Mouse (Mus musculus) heart, postnatal 0 days (tissue): ENCODE data around the gene Chat. TPM values are rescaled to one million over a fixed set of nuclear protein-coding genes. Genes with fewer than 3 reads are reported as not detected.

Experiments
- ATAC-seq: fragments of 200-750 bp; cut with Nextera tagmentation; 2 replicates; pipeline ENCODE4 v1.8.0; 2017; ENCODE audit warnings: low read depth, moderate number of reproducible peaks, moderate library complexity; ENCODE audit not compliant: insufficient read depth
- DNase-seq: peaks from one replicate; pipeline ENCODE4 v3.0.0-alpha.2; 2016; ENCODE audit warnings: low spot score
- H3K27ac ChIP-seq: fragments of 300-500 bp; sonication (generic); 2 replicates; pipeline ENCODE4 v1.5.1; 2014; ENCODE audit warnings: low read depth, mild to moderate bottlenecking
- H3K27me3 ChIP-seq: fragments of 300-500 bp; sonication (generic); 2 replicates; pipeline ENCODE4 v1.6.1; 2014; ENCODE audit warnings: low read length, mixed read lengths; ENCODE audit not compliant: control insufficient read depth, insufficient read depth
- H3K36me3 ChIP-seq: fragments of 300-500 bp; sonication (generic); replicated peaks from 2 replicates; pipeline ENCODE4 v1.6.1; 2014; ENCODE audit warnings: low read length, mixed read lengths; ENCODE audit not compliant: control insufficient read depth, insufficient read depth
- H3K4me1 ChIP-seq: fragments of 300-500 bp; sonication (generic); 2 replicates; pipeline ENCODE4 v1.6.1; 2014; ENCODE audit warnings: antibody characterized with exemption; ENCODE audit not compliant: control insufficient read depth, insufficient read depth
- H3K4me2 ChIP-seq: fragments of 300-500 bp; sonication (generic); 2 replicates; pipeline ENCODE4 v1.6.1; 2014; ENCODE audit warnings: low read depth, mild to moderate bottlenecking, low read length, moderate library complexity
- H3K4me3 ChIP-seq: fragments of 300-500 bp; sonication (generic); 2 replicates; pipeline ENCODE4 v1.5.1; 2014; ENCODE audit warnings: low read depth, low read length
- H3K9ac ChIP-seq: fragments of 300-500 bp; sonication (generic); replicated peaks from 2 replicates; pipeline ENCODE4 v1.6.1; 2014; ENCODE audit warnings: low read depth, low read length, mixed read lengths
- H3K9me3 ChIP-seq: fragments of 300-500 bp; sonication (generic); replicated peaks from 2 replicates; pipeline ENCODE4 v1.6.1; 2016; ENCODE audit warnings: low read length; ENCODE audit not compliant: control insufficient read depth
- CTCF ChIP-seq: IDR thresholded peaks from 2 replicates; pipeline ENCODE4 v1.5.1; 2016; ENCODE audit warnings: antibody characterized with exemption, control low read depth, low read depth
- EP300 ChIP-seq: IDR thresholded peaks from 2 replicates; pipeline ENCODE4 v1.6.1; 2016; ENCODE audit warnings: antibody characterized with exemption, low read depth
- WGBS: fragments of 180-500 bp; shearing (Covaris S2); extraction: QIAGEN DNeasy Blood & Tissue Kit; methylation state at CpG from one replicate; pipeline ENCODE4 v1.1.7; 2014; 5-methylcytosine and 5-hydroxymethylcytosine counted together
- polyA plus RNA-seq: library from polyadenylated mRNA; unstranded; fragments of >200 nt; fragmentation: Nextera tagmentation; extraction: Ambion mirVana; gene quantifications from 2 replicates; pipeline ENCODE4 v1.2.1, GENCODE M21; 2015
- total RNA-seq: library from RNA; depleted of rRNA; stranded (reverse); fragments of >200 nt; gene quantifications from 2 replicates; pipeline ENCODE4 v1.2.3, GENCODE M21; 2014; ENCODE audit warnings: low replicate concordance; rRNA removed

Chat gene
- not detected in 2 replicates for total RNA-seq
- 0.10 TPM in 1 of 2 replicates, not detected in the other for polyA plus RNA-seq

GRCm38 (mm10) chr14:32465889-32466288 lies at the start of gene Chat:
TSS of gene Chat (minus strand) at chr14:32465989.
- Histone ChIP-seq H3K4me2 (peak within 1 kb of the TSS; percentile 26), H3K4me3 (peak within 1 kb of the TSS; percentile 28), H3K27me3 (peaks cover 68% of the 10 kb centered on the region), H3K4me1 (no peaks in the 10 kb centered on the region), H3K36me3 (no peaks in the 10 kb centered on the region), H3K9me3 (no peaks in the 10 kb centered on the region), H3K9ac (no peak within 1 kb of the TSS), H3K27ac (no peak within 1 kb of the TSS)
- ATAC-seq (no peak), DNase-seq (no peak)
- whole genome bisulfite sequencing = 15% methylated on average over 13 of the region's 13 CpGs
- TF ChIP-seq CTCF (no peak), EP300 (no peak)

GRCm38 (mm10) chr14:32513336-32514032 lies 47.7 kb upstream of the Chat start, which contains the start of gene Ercc6:
TSS of gene Ercc6 (plus strand) at chr14:32513521.
- ATAC-seq = peak; percentile 97
- Histone ChIP-seq H3K4me1 (peaks cover 7% of the 10 kb centered on the region; the same call in 1 of the 2 replicates), H3K9me3 (no peaks in the 10 kb centered on the region), H3K36me3 (peaks cover 14% of the 10 kb centered on the region), H3K27ac (peak within 1 kb of the TSS; percentile 77), H3K4me2 (peak within 1 kb of the TSS; percentile 99), H3K4me3 (peak within 1 kb of the TSS; percentile 85), H3K9ac (peak within 1 kb of the TSS; percentile 72), H3K27me3 (no peaks in the 10 kb centered on the region)
- DNase-seq = peak; percentile 94
- no peak for TF ChIP-seq CTCF
- TF ChIP-seq EP300 = no peak
- under 1% methylated on average over 59 of the region's 62 CpGs for WGBS

GRCm38 (mm10) chr14:32512912-32513311 lies 47.1 kb upstream of the Chat start:
- H3K9ac ChIP-seq = no peak overlapping the region

GRCm38 (mm10) chr14:32509443-32509961 lies 43.7 kb upstream of the Chat start:
- no peak for DNase-seq
- TF ChIP-seq CTCF (no peak), EP300 (no peak)
- Histone ChIP-seq H3K9me3 (no peaks in the 10 kb centered on the region), H3K9ac (no peak overlapping the region), H3K4me2 (no peak overlapping the region), H3K4me1 (peaks cover 7% of the 10 kb centered on the region; the same call in 1 of the 2 replicates), H3K36me3 (no peaks in the 10 kb centered on the region), H3K27ac (no peak overlapping the region), H3K4me3 (no peak overlapping the region), H3K27me3 (no peaks in the 10 kb centered on the region)
- ATAC-seq = no peak
- 76% methylated on average over 6 of the region's 6 CpGs for WGBS

More at GRCm38 (mm10) chr14:32512912-32513311, 47.1 kb upstream of the Chat start:
- ATAC-seq (no peak), DNase-seq (no peak)
- TF ChIP-seq EP300 (no peak), CTCF (no peak)
- H3K36me3 ChIP-seq = peaks cover 11% of the 10 kb centered on the region
- no peak overlapping the region for H3K4me3 ChIP-seq
- 47% methylated on average over 9 of the region's 9 CpGs for WGBS
- H3K9me3 ChIP-seq = no peaks in the 10 kb centered on the region
- H3K27me3 ChIP-seq = no peaks in the 10 kb centered on the region
- H3K4me2 ChIP-seq = peak overlapping the region; percentile 99
- H3K27ac ChIP-seq = no peak overlapping the region
- peaks cover 7% of the 10 kb centered on the region; the same call in 1 of the 2 replicates for H3K4me1 ChIP-seq

GRCm38 (mm10) chr14:32508105-32508835 lies 42.5 kb upstream of the Chat start:
- TF ChIP-seq CTCF (no peak), EP300 (no peak)
- Histone ChIP-seq H3K4me1 (peaks cover 4% of the 10 kb centered on the region; the same call in 1 of the 2 replicates), H3K27ac (no peak overlapping the region), H3K36me3 (no peaks in the 10 kb centered on the region), H3K27me3 (no peaks in the 10 kb centered on the region), H3K9ac (no peak overlapping the region), H3K9me3 (no peaks in the 10 kb centered on the region), H3K4me2 (no peak overlapping the region), H3K4me3 (no peak overlapping the region)
- ATAC-seq (no peak), DNase-seq (no peak)
- 45% methylated on average over 10 of the region's 10 CpGs for WGBS
